Mouse (Mus musculus) kidney, embryonic 16.5 days (tissue): ENCODE results near the gene Slc26a11. TPM values are rescaled to one million over a fixed set of nuclear protein-coding genes. Genes with fewer than 3 reads are reported as not detected.

Experiments
- ATAC-seq: fragments of 200-750 bp; cut with Nextera tagmentation; 2 replicates; pipeline ENCODE4 v1.8.0; 2017; ENCODE audit warnings: moderate TSS enrichment; ENCODE audit not compliant: low FRiP score, low TSS enrichment
- H3K27ac ChIP-seq: fragments of 300-500 bp; sonication (generic); 2 replicates; pipeline ENCODE4 v1.5.1; 2014; ENCODE audit warnings: low read length
- H3K27me3 ChIP-seq: fragments of 300-500 bp; sonication (generic); 2 replicates; pipeline ENCODE4 v1.6.1; 2014; ENCODE audit warnings: low read length, control low read depth, mixed read lengths; ENCODE audit not compliant: insufficient read depth
- H3K36me3 ChIP-seq: fragments of 300-500 bp; sonication (generic); 2 replicates; pipeline ENCODE4 v1.6.1; 2014; ENCODE audit warnings: low read length, control low read depth, mixed read lengths; ENCODE audit not compliant: insufficient read depth
- H3K4me1 ChIP-seq: fragments of 300-500 bp; sonication (generic); 2 replicates; pipeline ENCODE4 v1.6.1; 2014; ENCODE audit warnings: low read length, control low read depth, mixed read lengths; ENCODE audit not compliant: insufficient read depth
- H3K4me2 ChIP-seq: fragments of 300-500 bp; sonication (generic); replicated peaks from 2 replicates; pipeline ENCODE4 v1.6.1; 2014; ENCODE audit warnings: low read depth, low read length
- H3K4me3 ChIP-seq: fragments of 300-500 bp; sonication (generic); 2 replicates; pipeline ENCODE4 v1.5.1; 2014; ENCODE audit warnings: mild to moderate bottlenecking, low read length
- H3K9ac ChIP-seq: fragments of 300-500 bp; sonication (generic); replicated peaks from 2 replicates; pipeline ENCODE4 v1.6.1; 2014; ENCODE audit warnings: low read length
- H3K9me3 ChIP-seq: fragments of 300-500 bp; sonication (generic); 2 replicates; pipeline ENCODE4 v1.6.1; 2016; ENCODE audit warnings: low read length, control low read depth
- WGBS: fragments of 180-500 bp; shearing (Covaris S2); extraction: QIAGEN DNeasy Blood & Tissue Kit; methylation state at CpG from one replicate; pipeline ENCODE4 v1.1.7; 2014; 5-methylcytosine and 5-hydroxymethylcytosine counted together
- microRNA counts: library from miRNA; unstranded; fragments of <30 nt; microRNA quantifications from one replicate; lab custom pipeline; 2016
- microRNA-seq: library from miRNA; unstranded; fragments of <30 nt; microRNA quantifications from one replicate; pipeline ENCODE4, GENCODE M21; 2016
- polyA plus RNA-seq: library from polyadenylated mRNA; unstranded; fragments of >200 nt; fragmentation: Nextera tagmentation; extraction: Ambion mirVana; gene quantifications from 2 replicates; pipeline ENCODE4 v1.2.1, GENCODE M21; 2015

The Slc26a11 gene
- polyA plus RNA-seq, 1 experiment from 2014 or later = 12.5 TPM

- Histone ChIP-seq H3K9me3 (no peaks in the 10 kb centered on the region), H3K4me1 (peaks cover 12% of the 10 kb centered on the region; the same call in 1 of the 2 replicates), H3K27ac (no peak overlapping the region), H3K9ac (no peak overlapping the region), H3K36me3 (peaks cover 3% of the 10 kb centered on the region), H3K4me3 (no peak overlapping the region), H3K4me2 (no peak overlapping the region), H3K27me3 (no peaks in the 10 kb centered on the region)
- WGBS = 80% methylated on average over 5 of the region's 5 CpGs
- no peak for ATAC-seq
Observed at GRCm38 (mm10) chr11:119420426-119420825, 65.1 kb downstream of the Slc26a11 start.

DNA sequence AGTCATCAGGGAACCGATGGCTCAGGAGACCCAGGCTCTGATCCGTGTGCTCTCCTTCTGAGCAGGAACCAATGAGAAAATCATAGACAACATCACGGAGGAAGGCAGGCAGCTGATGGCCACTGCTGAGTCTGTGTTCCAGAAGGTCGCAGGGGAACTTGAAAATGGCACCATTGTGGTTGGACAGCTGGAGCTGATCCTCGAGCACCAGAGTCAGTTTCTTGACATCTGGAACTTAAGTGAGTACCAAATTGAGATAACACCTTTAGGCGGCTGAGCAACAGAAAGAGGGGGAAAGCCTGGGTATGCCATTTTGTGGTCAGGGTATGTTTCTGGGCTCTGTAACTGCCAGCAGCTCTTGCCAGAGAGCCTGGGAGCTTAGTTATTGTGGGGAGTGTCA is 72.1 kb downstream of the Slc26a11 start:
- Histone ChIP-seq H3K4me2 (no peak overlapping the region), H3K4me3 (no peak overlapping the region), H3K9me3 (no peaks in the 10 kb centered on the region), H3K27ac (no peak overlapping the region), H3K36me3 (peaks cover 8% of the 10 kb centered on the region; the same call in 1 of the 2 replicates), H3K9ac (no peak overlapping the region), H3K4me1 (peaks cover 10% of the 10 kb centered on the region), H3K27me3 (no peaks in the 10 kb centered on the region)
- ATAC-seq = no peak
- 81% methylated on average over 6 of the region's 6 CpGs for WGBS

DNA sequence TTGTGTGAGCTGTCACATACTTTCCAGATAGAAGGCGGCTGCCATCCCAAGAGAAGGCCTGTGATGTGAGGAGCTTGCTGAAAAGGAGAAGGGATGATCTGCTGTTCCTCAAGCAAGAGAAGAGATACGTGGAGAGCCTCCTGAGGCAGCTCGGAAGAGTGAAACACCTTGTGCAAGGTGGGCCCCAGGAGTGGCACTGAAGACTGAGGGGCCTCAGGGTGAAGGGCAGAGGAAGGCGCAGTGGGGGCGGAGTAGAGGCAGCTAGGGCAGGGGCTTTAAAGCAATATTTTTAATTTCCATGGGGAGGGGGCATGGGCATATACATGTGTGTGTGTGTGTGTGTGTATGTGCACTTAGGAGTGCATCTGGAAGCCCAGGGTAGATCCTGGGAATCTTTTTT is 72.6 kb downstream of the Slc26a11 start:
- Histone ChIP-seq H3K4me2 (peak overlapping the region; percentile 53), H3K27ac (no peak overlapping the region), H3K4me1 (peaks cover 10% of the 10 kb centered on the region), H3K9ac (no peak overlapping the region), H3K27me3 (no peaks in the 10 kb centered on the region), H3K36me3 (peaks cover 6% of the 10 kb centered on the region; the same call in 1 of the 2 replicates), H3K9me3 (no peaks in the 10 kb centered on the region), H3K4me3 (no peak overlapping the region)
- peak; percentile 40; the same call in 1 of the 2 replicates for ATAC-seq
- 88% methylated on average over 5 of the region's 5 CpGs for WGBS

DNA sequence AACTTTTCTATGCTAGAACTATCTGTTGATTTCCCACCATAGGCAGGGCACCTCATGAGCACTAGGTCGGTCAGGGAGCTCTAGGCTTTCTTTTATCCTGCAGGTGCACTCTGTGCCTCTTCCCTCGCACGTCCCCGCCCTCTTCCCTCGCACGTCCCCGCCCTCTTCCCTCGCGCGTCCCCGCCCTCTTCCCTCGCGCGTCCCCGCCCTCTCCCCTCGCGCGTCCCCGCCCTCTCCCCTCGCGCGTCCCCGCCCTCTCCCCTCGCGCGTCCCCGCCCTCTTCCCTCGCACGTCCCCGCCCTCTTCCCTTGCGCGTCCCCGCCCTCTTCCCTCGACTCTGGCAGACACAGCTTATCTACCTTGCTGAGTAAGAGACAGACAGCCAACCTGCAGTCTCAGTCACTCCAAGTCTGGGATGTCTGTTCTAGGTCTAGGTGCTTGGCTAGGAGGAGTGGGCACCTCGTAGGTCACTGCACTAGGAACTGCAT is 73.3 kb downstream of the Slc26a11 start:
- ATAC-seq = peak; percentile 86
- H3K27me3 ChIP-seq = no peaks in the 10 kb centered on the region
- WGBS = 1% methylated on average over 14 of the region's 35 CpGs
- H3K36me3 ChIP-seq = peaks cover 11% of the 10 kb centered on the region; the same call in 1 of the 2 replicates
- peak overlapping the region; percentile 53 for H3K4me2 ChIP-seq
- H3K4me3 ChIP-seq = peak overlapping the region; percentile 34
- H3K27ac ChIP-seq = no peak overlapping the region
- peaks cover 10% of the 10 kb centered on the region for H3K4me1 ChIP-seq
- no peaks in the 10 kb centered on the region for H3K9me3 ChIP-seq
- peak overlapping the region; percentile 53 for H3K9ac ChIP-seq

MicroRNAs encoded within 50 kb of the gene (microRNA counts, 519-probe panel; counts per million panel counts)
- 104 counts per million, percentile 35 among the panel's probes with 10 or more counts for microRNA mmu-miR-1932 (lab: Ali Mortazavi, UCI)

Small RNAs within 50 kb of the gene (microRNA-seq; reads per million reads assigned to microRNA genes)
- gene Mir1932 = not detected

Other genes with a start within 250 kb of the Slc26a11 start
- gene Tbc1d16, start 127.1 kb upstream of the Slc26a11 start, polyA plus RNA-seq = 12.3 and 16.2 TPM in 2 replicates
- gene Ccdc40, start 127.0 kb upstream of the Slc26a11 start, polyA plus RNA-seq = 5.1 and 5.5 TPM in 2 replicates
- gene Gaa, start 87.7 kb upstream of the Slc26a11 start, polyA plus RNA-seq = 80.7 and 82.6 TPM in 2 replicates
- 381 and 389 TPM in 2 replicates for gene Eif4a3, start 55.5 kb upstream of the Slc26a11 start, polyA plus RNA-seq
- 0.36 and 0.52 TPM in 2 replicates for gene Card14, start 47.8 kb upstream of the Slc26a11 start, polyA plus RNA-seq
- 8.3 and 8.7 TPM in 2 replicates for gene Sgsh, start within 50 bp of the Slc26a11 start, polyA plus RNA-seq
- 5.5 and 5.6 TPM in 2 replicates for gene Rnf213, start 37.5 kb downstream of the Slc26a11 start, polyA plus RNA-seq
- 18.0 and 18.8 TPM in 2 replicates for gene Endov, start 135.8 kb downstream of the Slc26a11 start, polyA plus RNA-seq
- gene Nptx1, start 192.2 kb downstream of the Slc26a11 start, polyA plus RNA-seq = 0.54 and 0.86 TPM in 2 replicates
- 9.1 and 9.9 TPM in 2 replicates for gene Rptor, start 247.3 kb downstream of the Slc26a11 start, polyA plus RNA-seq